Mouse (Mus musculus): Measurements from ENCODE around the gene Samd14. TPM values are rescaled to one million over a fixed set of nuclear protein-coding genes. Genes with fewer than 3 reads are reported as not detected.
"Not testable (repeated sequence)": the region's sequence is repeated elsewhere in the genome, so short reads cannot be mapped to it uniquely, and the experiment has no call there.

Samd14 gene
- polyA plus RNA-seq, 1 experiment = 14.2 TPM

DNA sequence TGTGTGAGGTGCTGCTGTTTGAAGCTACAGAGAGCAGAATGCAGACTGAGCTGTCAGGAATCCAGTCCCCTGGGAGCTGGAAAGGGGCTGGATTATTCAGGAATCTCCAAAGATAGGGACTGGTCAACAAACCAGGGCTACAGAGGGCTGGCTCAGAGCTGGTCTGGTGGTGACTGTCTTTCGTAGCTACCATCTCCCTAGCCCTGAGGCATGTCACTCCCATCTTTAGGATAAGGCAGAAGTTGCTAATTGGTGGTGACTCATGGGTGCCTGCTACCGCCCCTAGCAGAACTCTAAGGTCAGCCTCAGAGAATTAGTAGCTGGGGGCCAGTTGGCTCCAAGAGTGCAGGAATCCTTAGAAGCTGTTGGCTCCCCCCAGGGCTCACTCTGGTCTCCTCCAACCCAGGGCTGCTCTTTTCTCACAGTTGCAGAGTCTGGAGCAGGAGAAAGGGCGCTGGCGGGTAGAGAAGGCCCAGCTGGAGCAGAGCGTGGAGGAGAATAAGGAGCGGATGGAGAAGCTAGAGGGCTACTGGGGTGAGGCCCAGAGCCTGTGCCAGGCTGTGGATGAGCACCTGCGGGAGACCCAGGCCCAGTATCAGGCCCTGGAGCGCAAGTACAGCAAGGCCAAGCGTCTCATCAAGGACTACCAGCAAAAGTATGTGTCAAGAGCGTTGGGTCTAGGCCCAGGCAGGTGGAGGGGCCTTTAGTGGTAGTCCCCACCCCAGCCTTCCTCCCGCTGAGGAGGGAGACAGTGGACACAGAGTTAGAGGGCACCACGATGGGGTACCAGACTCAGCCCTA lies 5.3 kb upstream of the Samd14 start:
- Histone ChIP-seq H3K4me1 (ENCODE audit: control insufficient read depth, insufficient read depth, low read length) (peaks cover 4% of the 10 kb centered on the region; the same call in 1 of the 2 replicates), H3K27ac (ENCODE audit: insufficient read depth, low read length) (no peak overlapping the region; the same call in 1 of the 2 replicates), H3K4me3 (ENCODE audit: insufficient read depth, low read length) (no peak overlapping the region)
- TF ChIP-seq CTCF (IDR thresholded peaks at IDR 0.05; ENCODE audit: borderline replicate concordance, insufficient read depth, low read length) (no peak), POLR2A (IDR thresholded peaks at IDR 0.05; ENCODE audit: low read depth, low read length) (no peak)

DNA sequence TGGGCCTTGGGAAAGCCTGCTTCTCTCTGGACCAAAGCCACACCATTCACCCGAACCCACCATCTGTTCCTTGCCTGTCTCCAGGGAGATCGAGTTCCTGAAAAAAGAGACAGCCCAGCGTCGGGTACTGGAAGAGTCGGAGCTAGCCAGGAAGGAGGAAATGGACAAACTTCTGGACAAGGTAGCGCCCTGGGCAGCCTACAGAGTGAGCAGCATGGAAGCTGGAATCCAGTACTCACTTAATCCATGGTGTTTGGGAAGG lies 4.8 kb upstream of the Samd14 start:
- Histone ChIP-seq H3K4me3 (ENCODE audit: insufficient read depth, low read length) (no peak overlapping the region), H3K4me1 (ENCODE audit: control insufficient read depth, insufficient read depth, low read length) (peaks cover 4% of the 10 kb centered on the region; the same call in 1 of the 2 replicates), H3K27ac (ENCODE audit: insufficient read depth, low read length) (no peak overlapping the region)
- TF ChIP-seq POLR2A (IDR thresholded peaks at IDR 0.05; ENCODE audit: low read depth, low read length) (no peak), CTCF (IDR thresholded peaks at IDR 0.05; ENCODE audit: borderline replicate concordance, insufficient read depth, low read length) (no peak)

DNA sequence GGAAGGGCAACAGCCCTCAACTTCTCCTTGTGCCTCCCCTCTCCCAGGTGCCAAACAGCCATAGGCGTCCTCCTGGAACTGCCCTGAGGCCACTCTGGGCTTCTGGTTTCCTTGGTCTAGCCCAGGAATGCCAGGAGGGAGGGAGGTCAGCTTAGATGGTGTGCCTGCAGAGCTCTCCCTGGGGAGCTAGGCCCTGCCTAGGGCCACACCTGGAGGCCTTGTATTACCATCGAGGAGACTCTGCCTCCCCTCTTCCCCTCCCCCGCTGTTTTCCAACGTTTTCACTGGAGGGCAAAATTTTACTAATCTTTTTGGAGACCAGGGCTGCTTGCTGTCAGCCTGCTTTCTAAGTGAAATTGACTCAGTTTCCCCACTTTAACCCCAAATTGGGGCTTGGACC lies 3.6 kb upstream of the Samd14 start:
- TF ChIP-seq POLR2A (IDR thresholded peaks at IDR 0.05; ENCODE audit: low read depth, low read length) (no peak), CTCF (IDR thresholded peaks at IDR 0.05; ENCODE audit: borderline replicate concordance, insufficient read depth, low read length) (no peak)

DNA sequence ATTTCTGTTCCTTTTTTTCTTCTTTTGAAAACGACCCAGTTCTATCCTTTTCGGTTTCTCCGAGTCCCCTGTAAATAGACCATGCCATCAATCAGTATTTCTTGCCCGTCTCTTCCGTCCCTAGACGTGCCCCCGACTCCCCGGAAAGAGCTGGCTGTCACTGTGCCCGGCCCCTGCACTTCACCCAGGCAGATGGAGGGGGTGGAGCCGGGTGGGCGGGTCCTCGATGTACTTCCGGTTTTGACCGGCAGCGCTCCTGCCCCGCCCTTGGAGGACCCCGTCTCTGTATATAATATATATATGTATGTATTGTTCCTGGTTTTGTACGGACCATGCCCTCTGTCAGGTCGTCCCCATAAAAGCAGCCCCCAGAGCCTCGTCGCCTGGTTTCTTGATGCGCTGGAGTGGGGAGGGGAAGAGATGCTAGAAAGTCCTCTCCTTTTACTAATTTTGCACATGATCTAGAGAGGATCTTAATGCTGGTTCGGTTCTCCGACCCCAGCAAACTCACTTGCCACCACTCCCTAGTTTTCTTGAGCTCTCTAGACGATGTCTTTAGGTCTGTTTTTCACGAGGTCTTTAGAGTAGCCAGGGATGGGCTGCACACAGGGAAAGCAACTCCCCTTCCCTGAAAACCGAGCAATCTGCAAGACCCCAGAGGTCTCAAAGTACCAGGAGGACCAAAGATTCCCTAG lies 3.0 kb upstream of the Samd14 start:
- H3K4me3 ChIP-seq (ENCODE audit: insufficient read depth, low read length) = peak overlapping the region; percentile 20; the same call in 1 of the 2 replicates
- peaks cover 4% of the 10 kb centered on the region; the same call in 1 of the 2 replicates for H3K4me1 ChIP-seq (ENCODE audit: control insufficient read depth, insufficient read depth, low read length)
- peak overlapping the region; percentile 24; the same call in 1 of the 2 replicates for H3K27ac ChIP-seq (ENCODE audit: insufficient read depth, low read length)
- TF ChIP-seq POLR2A (IDR thresholded peaks at IDR 0.05; ENCODE audit: low read depth, low read length) = peak; percentile 53
- TF ChIP-seq CTCF (IDR thresholded peaks at IDR 0.05; ENCODE audit: borderline replicate concordance, insufficient read depth, low read length) = no peak

More for the DNA sequence above, 3.6 kb upstream of the Samd14 start:
- Histone ChIP-seq H3K4me3 (ENCODE audit: insufficient read depth, low read length) (no peak overlapping the region), H3K4me1 (ENCODE audit: control insufficient read depth, insufficient read depth, low read length) (peaks cover 4% of the 10 kb centered on the region; the same call in 1 of the 2 replicates), H3K27ac (ENCODE audit: insufficient read depth, low read length) (no peak overlapping the region; the same call in 1 of the 2 replicates)

DNA sequence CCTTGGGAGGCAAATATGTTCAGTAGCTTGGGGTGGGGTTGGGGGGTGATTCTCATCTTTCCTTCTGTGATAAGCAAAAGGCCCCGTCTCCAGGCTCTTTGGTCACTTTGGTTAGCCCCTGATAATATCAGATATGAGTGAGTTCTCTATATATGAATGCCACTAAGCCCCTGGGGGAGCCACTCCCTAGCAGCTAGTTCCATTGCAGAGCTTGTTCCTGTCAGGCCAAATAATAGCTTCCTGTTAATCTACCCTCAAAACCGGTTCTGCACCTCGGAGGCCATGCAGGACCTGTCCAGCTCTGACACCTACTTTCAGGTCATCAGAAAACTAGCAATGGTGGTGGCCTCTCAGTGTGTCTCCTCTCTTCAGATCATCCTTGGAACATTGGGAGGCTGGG lies 2.3 kb upstream of the Samd14 start:
- Histone ChIP-seq H3K4me1 (ENCODE audit: control insufficient read depth, insufficient read depth, low read length) (peaks cover 4% of the 10 kb centered on the region; the same call in 1 of the 2 replicates), H3K27ac (ENCODE audit: insufficient read depth, low read length) (0 out of 2 replicates have a peak overlapping the region, but pooled peaks have one; percentile 24), H3K4me3 (ENCODE audit: insufficient read depth, low read length) (no peak overlapping the region)
- TF ChIP-seq POLR2A (IDR thresholded peaks at IDR 0.05; ENCODE audit: low read depth, low read length) = 0 out of 2 replicates have a peak, but pooled peaks have one; percentile 9
- no peak for TF ChIP-seq CTCF (IDR thresholded peaks at IDR 0.05; ENCODE audit: borderline replicate concordance, insufficient read depth, low read length)

DNA sequence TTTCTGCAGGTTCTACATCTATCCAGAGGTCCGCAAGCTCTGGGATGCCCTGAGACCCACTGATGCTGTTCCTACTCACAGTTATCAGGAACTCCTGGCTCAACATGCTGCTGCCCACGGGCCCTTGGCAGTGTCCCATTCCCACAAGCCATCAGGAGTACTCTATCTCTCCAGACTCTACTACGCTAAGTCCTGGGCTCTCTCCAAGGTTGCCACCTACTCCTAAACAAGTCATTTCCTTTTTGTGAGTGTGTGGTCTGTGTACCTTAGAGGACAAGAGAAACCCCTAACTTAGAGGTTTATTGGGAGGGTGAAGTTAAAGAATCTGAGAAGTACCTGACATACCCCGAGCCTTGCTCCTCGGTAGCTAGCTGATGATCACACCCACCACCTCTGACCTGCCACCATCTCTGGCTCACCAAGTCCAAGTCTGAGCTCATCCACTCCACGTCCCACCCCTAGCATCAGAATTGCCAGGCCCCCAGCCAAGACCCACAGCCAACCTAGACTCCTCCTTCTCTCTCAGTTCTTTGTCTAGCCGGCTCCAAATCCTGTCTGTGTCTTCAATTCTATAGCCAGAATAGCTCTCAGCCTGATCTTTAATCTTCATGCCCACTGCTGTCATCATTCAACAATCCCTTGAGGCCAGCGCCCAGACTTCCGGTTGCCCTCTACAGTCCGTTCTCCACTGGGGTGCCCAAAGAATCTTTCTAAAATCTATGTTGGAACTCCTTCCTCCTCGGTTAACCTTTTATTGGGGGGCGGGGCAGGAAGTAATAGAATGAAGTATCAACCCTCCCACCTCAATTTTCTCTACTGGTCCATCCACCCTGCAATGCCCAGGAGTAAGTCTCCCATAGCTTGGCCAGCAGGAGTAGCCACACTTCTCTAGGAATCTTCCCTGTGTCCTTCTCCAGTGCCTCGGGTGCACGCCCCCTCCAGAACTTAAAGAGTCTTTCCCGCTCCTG lies 734 bp upstream of the Samd14 start:
- H3K27ac ChIP-seq (ENCODE audit: insufficient read depth, low read length) = peak overlapping the region; percentile 49
- peak overlapping the region; percentile 32 for H3K4me3 ChIP-seq (ENCODE audit: insufficient read depth, low read length)
- peaks cover 4% of the 10 kb centered on the region; the same call in 1 of the 2 replicates for H3K4me1 ChIP-seq (ENCODE audit: control insufficient read depth, insufficient read depth, low read length)
- TF ChIP-seq CTCF (IDR thresholded peaks at IDR 0.05; ENCODE audit: borderline replicate concordance, insufficient read depth, low read length) = no peak
- TF ChIP-seq POLR2A (IDR thresholded peaks at IDR 0.05; ENCODE audit: low read depth, low read length) = peak; percentile 46

DNA sequence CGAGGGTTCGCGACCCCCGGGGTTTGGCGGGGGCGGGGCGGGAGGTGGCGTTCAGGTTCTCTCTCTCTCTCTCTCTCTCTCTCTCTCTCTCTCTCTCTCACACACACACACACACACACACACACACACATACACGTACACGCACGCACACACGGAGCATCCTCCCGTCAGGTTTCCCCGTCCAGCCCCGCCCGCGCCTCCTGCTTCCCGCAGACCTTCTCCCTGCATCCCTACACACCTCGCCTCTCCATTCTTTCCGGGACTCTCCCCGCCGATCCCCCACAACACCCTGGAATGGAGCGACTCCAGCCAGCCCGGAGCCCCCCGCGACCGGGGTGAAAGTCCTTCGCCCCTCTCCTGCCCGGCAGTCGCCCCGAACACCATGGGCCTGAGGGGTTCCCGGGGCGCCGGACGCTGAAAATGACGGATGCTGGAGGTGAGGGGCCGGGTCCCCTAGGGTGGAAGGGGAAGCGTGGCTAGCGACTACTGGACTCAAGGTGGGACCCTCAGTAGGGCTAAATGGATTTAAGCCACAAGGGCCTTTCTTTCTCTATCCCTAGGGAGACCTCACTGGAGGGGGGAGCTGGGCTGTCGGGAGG lies 561 bp downstream of the Samd14 start:
- TF ChIP-seq CTCF (IDR thresholded peaks at IDR 0.05; ENCODE audit: borderline replicate concordance, insufficient read depth, low read length) (no peak), POLR2A (IDR thresholded peaks at IDR 0.05; ENCODE audit: low read depth, low read length) (peak; percentile 33; the same call in 1 of the 2 replicates)
- no peak overlapping the region for H3K27ac ChIP-seq (ENCODE audit: insufficient read depth, low read length)
- peaks cover 4% of the 10 kb centered on the region; the same call in 1 of the 2 replicates for H3K4me1 ChIP-seq (ENCODE audit: control insufficient read depth, insufficient read depth, low read length)
- peak overlapping the region; percentile 32 for H3K4me3 ChIP-seq (ENCODE audit: insufficient read depth, low read length)

DNA sequence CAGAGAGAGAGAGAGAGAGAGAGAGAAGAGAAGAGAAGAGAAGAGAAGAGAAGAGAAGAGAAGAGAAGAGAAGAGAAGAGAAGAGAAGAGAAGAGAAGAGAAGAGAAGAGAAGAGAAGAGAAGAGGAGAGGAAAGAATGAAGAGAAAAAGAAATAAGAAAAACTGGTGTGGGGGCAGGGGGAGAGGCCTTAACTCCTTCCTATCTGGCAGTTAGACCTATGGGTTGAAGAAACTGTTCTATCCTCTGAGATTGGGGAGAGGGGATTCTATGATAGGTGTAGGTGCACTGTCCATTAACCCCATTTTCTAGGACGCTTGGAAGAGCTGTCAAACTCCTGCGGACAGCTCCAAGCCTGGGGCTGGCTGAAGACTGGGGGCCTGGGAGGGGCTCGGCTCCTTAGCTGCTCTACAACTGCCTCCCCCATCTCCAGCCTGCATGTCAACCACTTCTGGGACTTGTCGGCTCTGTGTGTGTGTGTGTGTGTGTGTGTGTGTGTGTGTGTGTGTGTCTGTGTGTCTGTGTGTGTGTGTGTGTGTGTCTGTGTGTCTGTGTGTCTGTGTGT lies 1.2 kb downstream of the Samd14 start:
- not testable (repeated sequence) for H3K4me1 ChIP-seq (ENCODE audit: control insufficient read depth, insufficient read depth, low read length); H3K27ac ChIP-seq (ENCODE audit: insufficient read depth, low read length)
- H3K4me3 ChIP-seq (ENCODE audit: insufficient read depth, low read length) = peak overlapping the region; percentile 32; the same call in 1 of the 2 replicates

Measured in embryonic fibroblast, embryonic 13.5 days (primary cell).